Mouse (Mus musculus): ENCODE measurements around the gene 2200002J24Rik. TPM values are rescaled to one million over a fixed set of nuclear protein-coding genes. Genes with fewer than 3 reads are reported as not detected.
"Not testable (repeated sequence)": the region's sequence is repeated elsewhere in the genome, so short reads cannot be mapped to it uniquely, and the experiment has no call there.

Gene 2200002J24Rik
- polyA plus RNA-seq, 1 experiment from 2014 or later = not detected

- H3K36me3 ChIP-seq = not testable (repeated sequence)
- Histone ChIP-seq H3K4me1 (replicated peaks) (peaks cover 33% of the 10 kb centered on the region), H3K4me3 (peak overlapping the region; percentile 72)
These were observed 31.5 kb downstream of the 2200002J24Rik start for GRCm38 (mm10) chr7:30730064-30730722.

GRCm38 (mm10) chr7:30736211-30736610, 37.5 kb downstream of the 2200002J24Rik start:
- no peak overlapping the region for H3K27ac ChIP-seq (replicated peaks)
- H3K4me2 ChIP-seq = no peak overlapping the region
- H3K27me3 ChIP-seq = no peaks in the 10 kb centered on the region
- H3K4me3 ChIP-seq = no peak overlapping the region
- 90% methylated on average over 3 of the region's 3 CpGs for WGBS
- ATAC-seq (ENCODE audit: low FRiP score, low read depth) = no peak
- peaks cover 10% of the 10 kb centered on the region for H3K4me1 ChIP-seq (replicated peaks)
- H3K9ac ChIP-seq = no peak overlapping the region
- no peaks in the 10 kb centered on the region for H3K9me3 ChIP-seq
- peaks cover 19% of the 10 kb centered on the region for H3K36me3 ChIP-seq

More at GRCm38 (mm10) chr7:30730064-30730722, 31.5 kb downstream of the 2200002J24Rik start:
- not testable (repeated sequence) for H3K9me3 ChIP-seq, H3K27me3 ChIP-seq
- H3K27ac ChIP-seq (replicated peaks) = peak overlapping the region; percentile 89
- H3K9ac ChIP-seq = peak overlapping the region; percentile 87
- H3K4me2 ChIP-seq = peak overlapping the region; percentile 83
- 0 out of 2 replicates have a peak, but pooled peaks have one; percentile 8 for ATAC-seq (ENCODE audit: low FRiP score, low read depth)
- 5% methylated on average over 20 of the region's 22 CpGs for WGBS

GRCm38 (mm10) chr7:30742570-30742969, 43.8 kb downstream of the 2200002J24Rik start:
- not testable (repeated sequence) for H3K4me2 ChIP-seq; H3K4me3 ChIP-seq; ATAC-seq (ENCODE audit: low FRiP score, low read depth); H3K9ac ChIP-seq; H3K36me3 ChIP-seq; H3K27me3 ChIP-seq; H3K9me3 ChIP-seq; H3K27ac ChIP-seq (replicated peaks); H3K4me1 ChIP-seq (replicated peaks)
- WGBS = 89% methylated on average over 2 of the region's 2 CpGs

- 78% methylated on average over 3 of the region's 4 CpGs for WGBS
- peak; percentile 35; the same call in 1 of the 2 replicates for ATAC-seq (ENCODE audit: low FRiP score, low read depth)
- not testable (repeated sequence) for H3K36me3 ChIP-seq; H3K4me2 ChIP-seq; H3K9me3 ChIP-seq; H3K27me3 ChIP-seq; H3K4me1 ChIP-seq (replicated peaks); H3K9ac ChIP-seq; H3K4me3 ChIP-seq; H3K27ac ChIP-seq (replicated peaks)
These were observed 44.9 kb downstream of the 2200002J24Rik start, which contains the start of gene Gapdhs for GRCm38 (mm10) chr7:30743617-30744016. Gene Gapdhs, minus strand, starts transcription at chr7:30743681.

GRCm38 (mm10) chr7:30744022-30744598, 45.4 kb downstream of the 2200002J24Rik start:
- H3K27me3 ChIP-seq = no peaks in the 10 kb centered on the region
- H3K4me1 ChIP-seq (replicated peaks) = no peaks in the 10 kb centered on the region
- no peak overlapping the region for H3K27ac ChIP-seq (replicated peaks)
- ATAC-seq (ENCODE audit: low FRiP score, low read depth) = no peak
- no peak overlapping the region for H3K4me2 ChIP-seq
- H3K9ac ChIP-seq = no peak overlapping the region
- H3K4me3 ChIP-seq = no peak overlapping the region
- 48% methylated on average over 4 of the region's 4 CpGs for WGBS
- no peaks in the 10 kb centered on the region for H3K9me3 ChIP-seq
- no peaks in the 10 kb centered on the region for H3K36me3 ChIP-seq

- Histone ChIP-seq H3K4me1 (replicated peaks) (no peaks in the 10 kb centered on the region), H3K9me3 (no peaks in the 10 kb centered on the region), H3K27ac (replicated peaks) (no peak overlapping the region), H3K4me2 (no peak overlapping the region), H3K9ac (no peak overlapping the region), H3K27me3 (no peaks in the 10 kb centered on the region), H3K4me3 (no peak overlapping the region), H3K36me3 (no peaks in the 10 kb centered on the region)
- 90% methylated on average over 7 of the region's 7 CpGs for WGBS
- ATAC-seq (ENCODE audit: low FRiP score, low read depth) = no peak
These were observed 48.9 kb downstream of the 2200002J24Rik start for GRCm38 (mm10) chr7:30747525-30748204.

Other genes with a start within 250 kb of the 2200002J24Rik start
- gene Kirrel2, start 241.2 kb upstream of the 2200002J24Rik start, polyA plus RNA-seq (2015; fragmentation: Nextera tagmentation; extraction: Ambion mirVana) = 4.7 and 7.3 TPM in 2 replicates
- 1.1 and 1.2 TPM in 2 replicates for gene Nphs1, start 240.6 kb upstream of the 2200002J24Rik start, polyA plus RNA-seq (2015; fragmentation: Nextera tagmentation; extraction: Ambion mirVana)
- 0.36 TPM in 1 of 2 replicates, not detected in the other for gene Prodh2, start 205.3 kb upstream of the 2200002J24Rik start, polyA plus RNA-seq (2015; fragmentation: Nextera tagmentation; extraction: Ambion mirVana)
- gene Arhgap33, start 163.9 kb upstream of the 2200002J24Rik start, polyA plus RNA-seq (2015; fragmentation: Nextera tagmentation; extraction: Ambion mirVana) = 101 and 135 TPM in 2 replicates
- 11.1 and 13.2 TPM in 2 replicates for gene Hspb6, start 146.7 kb upstream of the 2200002J24Rik start, polyA plus RNA-seq (2015; fragmentation: Nextera tagmentation; extraction: Ambion mirVana)
- 8.4 and 9.1 TPM in 2 replicates for gene Proser3, start 146.6 kb upstream of the 2200002J24Rik start, polyA plus RNA-seq (2015; fragmentation: Nextera tagmentation; extraction: Ambion mirVana)
- 52.7 and 53.1 TPM in 2 replicates for gene Lin37, start 139.1 kb upstream of the 2200002J24Rik start, polyA plus RNA-seq (2015; fragmentation: Nextera tagmentation; extraction: Ambion mirVana)
- gene U2af1l4, start 135.6 kb upstream of the 2200002J24Rik start, polyA plus RNA-seq (2015; fragmentation: Nextera tagmentation; extraction: Ambion mirVana) = 89.7 and 92.1 TPM in 2 replicates
- gene Gm49396, start 135.6 kb upstream of the 2200002J24Rik start, polyA plus RNA-seq (2015; fragmentation: Nextera tagmentation; extraction: Ambion mirVana) = 15.4 and 17.5 TPM in 2 replicates
- gene Psenen, start 135.3 kb upstream of the 2200002J24Rik start, polyA plus RNA-seq (2015; fragmentation: Nextera tagmentation; extraction: Ambion mirVana) = 124 and 134 TPM in 2 replicates
- gene Igflr1, start 133.5 kb upstream of the 2200002J24Rik start, polyA plus RNA-seq (2015; fragmentation: Nextera tagmentation; extraction: Ambion mirVana) = 5.5 and 6.0 TPM in 2 replicates
- 9.2 and 9.8 TPM in 2 replicates for gene Kmt2b, start 110.2 kb upstream of the 2200002J24Rik start, polyA plus RNA-seq (2015; fragmentation: Nextera tagmentation; extraction: Ambion mirVana)
- gene Zbtb32, start 100.0 kb upstream of the 2200002J24Rik start, polyA plus RNA-seq (2015; fragmentation: Nextera tagmentation; extraction: Ambion mirVana) = 0.10 and 0.37 TPM in 2 replicates
- gene Upk1a, start 86.1 kb upstream of the 2200002J24Rik start, polyA plus RNA-seq (2015; fragmentation: Nextera tagmentation; extraction: Ambion mirVana) = 0.51 and 0.82 TPM in 2 replicates
- gene Cox6b1, start 72.8 kb upstream of the 2200002J24Rik start, polyA plus RNA-seq (2015; fragmentation: Nextera tagmentation; extraction: Ambion mirVana) = 1,185 and 1,301 TPM in 2 replicates
- not detected in 2 replicates for gene Etv2, start 63.1 kb upstream of the 2200002J24Rik start, polyA plus RNA-seq (2015; fragmentation: Nextera tagmentation; extraction: Ambion mirVana)
- gene Rbm42, start 48.6 kb upstream of the 2200002J24Rik start, polyA plus RNA-seq (2015; fragmentation: Nextera tagmentation; extraction: Ambion mirVana) = 131 and 139 TPM in 2 replicates
- 25.9 and 29.9 TPM in 2 replicates for gene Haus5, start 33.9 kb upstream of the 2200002J24Rik start, polyA plus RNA-seq (2015; fragmentation: Nextera tagmentation; extraction: Ambion mirVana)
- gene Pmis2, start 27.3 kb upstream of the 2200002J24Rik start, polyA plus RNA-seq (2015; fragmentation: Nextera tagmentation; extraction: Ambion mirVana) = not detected in 2 replicates
- gene Atp4a, start 13.3 kb downstream of the 2200002J24Rik start, polyA plus RNA-seq (2015; fragmentation: Nextera tagmentation; extraction: Ambion mirVana) = 3.1 and 3.3 TPM in 2 replicates
- 273 and 284 TPM in 2 replicates for gene Tmem147, start 30.6 kb downstream of the 2200002J24Rik start, polyA plus RNA-seq (2015; fragmentation: Nextera tagmentation; extraction: Ambion mirVana)
- 0.79 and 1.4 TPM in 2 replicates for gene Gapdhs, start 44.8 kb downstream of the 2200002J24Rik start, polyA plus RNA-seq (2015; fragmentation: Nextera tagmentation; extraction: Ambion mirVana)
- gene Sbsn, start 52.5 kb downstream of the 2200002J24Rik start, polyA plus RNA-seq (2015; fragmentation: Nextera tagmentation; extraction: Ambion mirVana) = 2.2 TPM in 2 replicates
- 2.0 and 3.0 TPM in 2 replicates for gene Dmkn, start 64.8 kb downstream of the 2200002J24Rik start, polyA plus RNA-seq (2015; fragmentation: Nextera tagmentation; extraction: Ambion mirVana)
- 0.52 and 2.8 TPM in 2 replicates for gene Krtdap, start 89.0 kb downstream of the 2200002J24Rik start, polyA plus RNA-seq (2015; fragmentation: Nextera tagmentation; extraction: Ambion mirVana)
- 0.21 TPM in 1 of 2 replicates, not detected in the other for gene Ffar2, start 124.8 kb downstream of the 2200002J24Rik start, polyA plus RNA-seq (2015; fragmentation: Nextera tagmentation; extraction: Ambion mirVana)
- 0.13 TPM in 1 of 2 replicates, not detected in the other for gene Ffar3, start 157.3 kb downstream of the 2200002J24Rik start, polyA plus RNA-seq (2015; fragmentation: Nextera tagmentation; extraction: Ambion mirVana)
- gene Ffar1, start 162.6 kb downstream of the 2200002J24Rik start, polyA plus RNA-seq (2015; fragmentation: Nextera tagmentation; extraction: Ambion mirVana) = not detected in 2 replicates
- gene Cd22, start 181.4 kb downstream of the 2200002J24Rik start, polyA plus RNA-seq (2015; fragmentation: Nextera tagmentation; extraction: Ambion mirVana) = 0.35 TPM in 1 of 2 replicates, not detected in the other
- gene Mag, start 215.9 kb downstream of the 2200002J24Rik start, polyA plus RNA-seq (2015; fragmentation: Nextera tagmentation; extraction: Ambion mirVana) = 4.1 and 5.0 TPM in 2 replicates
- not detected in 2 replicates for gene Hamp2, start 225.8 kb downstream of the 2200002J24Rik start, polyA plus RNA-seq (2015; fragmentation: Nextera tagmentation; extraction: Ambion mirVana)
- gene Hamp, start 245.1 kb downstream of the 2200002J24Rik start, polyA plus RNA-seq (2015; fragmentation: Nextera tagmentation; extraction: Ambion mirVana) = not detected in 2 replicates

Measured in hindbrain, embryonic 15.5 days (tissue).